Mouse (Mus musculus): ENCODE measurements around the gene Manf. TPM values are rescaled to one million over a fixed set of nuclear protein-coding genes. Genes with fewer than 3 reads are reported as not detected.

Gene Manf
- polyA plus RNA-seq, 1 experiment from 2014 or later, result 104 TPM

GRCm38 (mm10) chr9:106908174-106908573, 16.4 kb upstream of the Manf start:
- no peak overlapping the region for H3K4me2 ChIP-seq (ENCODE audit: low read depth, low read length)
- 66% methylated on average over 3 of the region's 3 CpGs for WGBS (ENCODE audit: insufficient replicate concordance)
- TF ChIP-seq CTCF (IDR thresholded peaks at IDR 0.05; ENCODE audit: low read depth), result no peak
- no peak for TF ChIP-seq EP300 (IDR thresholded peaks at IDR 0.05; ENCODE audit: low read depth)
- no peaks in the 10 kb centered on the region for H3K9me3 ChIP-seq (ENCODE audit: low read length)
- H3K27me3 ChIP-seq (ENCODE audit: insufficient read depth, low read length), result no peaks in the 10 kb centered on the region
- H3K4me1 ChIP-seq (ENCODE audit: insufficient read depth), result 0 out of 2 replicates have a peak, but pooled peaks cover 3% of the 10 kb centered on the region
- no peaks in the 10 kb centered on the region for H3K36me3 ChIP-seq (replicated peaks; ENCODE audit: insufficient read depth, low read length)
- H3K9ac ChIP-seq (replicated peaks), result no peak overlapping the region
- DNase-seq (no peak), ATAC-seq (no peak)
- no peak overlapping the region for H3K4me3 ChIP-seq (ENCODE audit: low read depth, low read length)
- H3K27ac ChIP-seq (ENCODE audit: low read depth), result no peak overlapping the region

GRCm38 (mm10) chr9:106906597-106906996, 14.8 kb upstream of the Manf start:
- 80% methylated on average over 8 of the region's 8 CpGs for WGBS (ENCODE audit: insufficient replicate concordance)
- Histone ChIP-seq H3K27ac (ENCODE audit: low read depth) (no peak overlapping the region), H3K9ac (replicated peaks) (no peak overlapping the region), H3K4me3 (ENCODE audit: low read depth, low read length) (no peak overlapping the region), H3K36me3 (replicated peaks; ENCODE audit: insufficient read depth, low read length) (no peaks in the 10 kb centered on the region), H3K9me3 (ENCODE audit: low read length) (no peaks in the 10 kb centered on the region), H3K4me1 (ENCODE audit: insufficient read depth) (0 out of 2 replicates have a peak, but pooled peaks cover 3% of the 10 kb centered on the region), H3K4me2 (ENCODE audit: low read depth, low read length) (no peak overlapping the region), H3K27me3 (ENCODE audit: insufficient read depth, low read length) (no peaks in the 10 kb centered on the region)
- no peak for ATAC-seq
- TF ChIP-seq EP300 (IDR thresholded peaks at IDR 0.05; ENCODE audit: low read depth) (no peak), CTCF (IDR thresholded peaks at IDR 0.05; ENCODE audit: low read depth) (no peak)
- no peak for DNase-seq

GRCm38 (mm10) chr9:106903791-106904134, 12.0 kb upstream of the Manf start:
- H3K27ac ChIP-seq (ENCODE audit: low read depth), result no peak overlapping the region
- ATAC-seq, result no peak
- DNase-seq, result no peak
- 7% methylated on average over 1 of the region's 1 CpGs for WGBS (ENCODE audit: insufficient replicate concordance)
- H3K4me2 ChIP-seq (ENCODE audit: low read depth, low read length), result no peak overlapping the region
- H3K9ac ChIP-seq (replicated peaks), result no peak overlapping the region
- H3K4me1 ChIP-seq (ENCODE audit: insufficient read depth), result 0 out of 2 replicates have a peak, but pooled peaks cover 3% of the 10 kb centered on the region
- peak; percentile 80 for TF ChIP-seq CTCF (IDR thresholded peaks at IDR 0.05; ENCODE audit: low read depth)
- TF ChIP-seq EP300 (IDR thresholded peaks at IDR 0.05; ENCODE audit: low read depth), result no peak
- H3K4me3 ChIP-seq (ENCODE audit: low read depth, low read length), result no peak overlapping the region
- no peaks in the 10 kb centered on the region for H3K9me3 ChIP-seq (ENCODE audit: low read length)
- H3K27me3 ChIP-seq (ENCODE audit: insufficient read depth, low read length), result no peaks in the 10 kb centered on the region
- H3K36me3 ChIP-seq (replicated peaks; ENCODE audit: insufficient read depth, low read length), result no peaks in the 10 kb centered on the region

GRCm38 (mm10) chr9:106903099-106903790, 11.5 kb upstream of the Manf start:
- H3K4me2 ChIP-seq (ENCODE audit: low read depth, low read length), result no peak overlapping the region
- H3K9me3 ChIP-seq (ENCODE audit: low read length), result no peaks in the 10 kb centered on the region
- 56% methylated on average over 4 of the region's 4 CpGs for WGBS (ENCODE audit: insufficient replicate concordance)
- no peak for TF ChIP-seq CTCF (IDR thresholded peaks at IDR 0.05; ENCODE audit: low read depth)
- TF ChIP-seq EP300 (IDR thresholded peaks at IDR 0.05; ENCODE audit: low read depth), result no peak
- no peak overlapping the region for H3K27ac ChIP-seq (ENCODE audit: low read depth)
- H3K36me3 ChIP-seq (replicated peaks; ENCODE audit: insufficient read depth, low read length), result no peaks in the 10 kb centered on the region
- no peaks in the 10 kb centered on the region for H3K27me3 ChIP-seq (ENCODE audit: insufficient read depth, low read length)
- H3K9ac ChIP-seq (replicated peaks), result no peak overlapping the region
- DNase-seq (no peak), ATAC-seq (no peak)
- no peak overlapping the region for H3K4me3 ChIP-seq (ENCODE audit: low read depth, low read length)
- 0 out of 2 replicates have a peak, but pooled peaks cover 2% of the 10 kb centered on the region for H3K4me1 ChIP-seq (ENCODE audit: insufficient read depth)

- Histone ChIP-seq H3K4me2 (ENCODE audit: low read depth, low read length) (no peak overlapping the region), H3K27me3 (ENCODE audit: insufficient read depth, low read length) (no peaks in the 10 kb centered on the region), H3K36me3 (replicated peaks; ENCODE audit: insufficient read depth, low read length) (no peaks in the 10 kb centered on the region), H3K9ac (replicated peaks) (no peak overlapping the region), H3K9me3 (ENCODE audit: low read length) (no peaks in the 10 kb centered on the region), H3K4me1 (ENCODE audit: insufficient read depth) (no peaks in the 10 kb centered on the region), H3K4me3 (ENCODE audit: low read depth, low read length) (no peak overlapping the region), H3K27ac (ENCODE audit: low read depth) (no peak overlapping the region)
- DNase-seq, result no peak
- 79% methylated on average over 7 of the region's 7 CpGs for WGBS (ENCODE audit: insufficient replicate concordance)
- no peak for ATAC-seq
- TF ChIP-seq CTCF (IDR thresholded peaks at IDR 0.05; ENCODE audit: low read depth) (no peak), EP300 (IDR thresholded peaks at IDR 0.05; ENCODE audit: low read depth) (no peak)
Observed at GRCm38 (mm10) chr9:106901596-106901995, 9.8 kb upstream of the Manf start.

- 74% methylated on average over 1 of the region's 1 CpGs for WGBS (ENCODE audit: insufficient replicate concordance)
- no peak for TF ChIP-seq EP300 (IDR thresholded peaks at IDR 0.05; ENCODE audit: low read depth)
- no peak for TF ChIP-seq CTCF (IDR thresholded peaks at IDR 0.05; ENCODE audit: low read depth)
- H3K27me3 ChIP-seq (ENCODE audit: insufficient read depth, low read length), result no peaks in the 10 kb centered on the region
- no peak for ATAC-seq
- H3K27ac ChIP-seq (ENCODE audit: low read depth), result no peak overlapping the region
- no peak overlapping the region for H3K4me2 ChIP-seq (ENCODE audit: low read depth, low read length)
- no peaks in the 10 kb centered on the region for H3K4me1 ChIP-seq (ENCODE audit: insufficient read depth)
- no peak overlapping the region for H3K9ac ChIP-seq (replicated peaks)
- no peak overlapping the region for H3K4me3 ChIP-seq (ENCODE audit: low read depth, low read length)
- no peaks in the 10 kb centered on the region for H3K9me3 ChIP-seq (ENCODE audit: low read length)
- no peaks in the 10 kb centered on the region for H3K36me3 ChIP-seq (replicated peaks; ENCODE audit: insufficient read depth, low read length)
- DNase-seq, result no peak
Observed at GRCm38 (mm10) chr9:106898901-106899300, 7.1 kb upstream of the Manf start.
